Mouse (Mus musculus): ENCODE results near the gene Kcns3. TPM values are rescaled to one million over a fixed set of nuclear protein-coding genes. Genes with fewer than 3 reads are reported as not detected.

The Kcns3 gene
- polyA plus RNA-seq (2012; rRNA removed), result 0.86 and 0.98 TPM in 2 replicates

GRCm38 (mm10) chr12:11151015-11151414 is at the start of gene Kcns3:
Kcns3 (minus strand) TSS chr12:11151056.
- Histone ChIP-seq H3K27me3 (ENCODE audit: control insufficient read depth, insufficient read depth, low read length) (peaks cover 17% of the 10 kb centered on the region), H3K36me3 (ENCODE audit: control insufficient read depth, insufficient read depth, low read length) (no peaks in the 10 kb centered on the region), H3K27ac (ENCODE audit: insufficient read depth, low read depth, low read length) (no peak within 1 kb of the TSS), H3K4me3 (ENCODE audit: low read depth, low read length) (peak within 1 kb of the TSS; percentile 64), H3K4me1 (ENCODE audit: control insufficient read depth, insufficient read depth, insufficient read length, low read length) (peaks cover 3% of the 10 kb centered on the region; the same call in 1 of the 2 replicates)
- TF ChIP-seq CTCF (IDR thresholded peaks at IDR 0.05; ENCODE audit: extremely low read depth, insufficient read length, insufficient replicate concordance, low read depth, low read length), result no peak
- TF ChIP-seq POLR2A (IDR thresholded peaks at IDR 0.05; ENCODE audit: low read depth, low read length), result no peak
- WGBS, result 53% methylated on average over 15 of the region's 15 CpGs

- no peak overlapping the region for H3K4me3 ChIP-seq (ENCODE audit: low read depth, low read length)
- H3K36me3 ChIP-seq (ENCODE audit: control insufficient read depth, insufficient read depth, low read length), result no peaks in the 10 kb centered on the region
- no peaks in the 10 kb centered on the region for H3K27me3 ChIP-seq (ENCODE audit: control insufficient read depth, insufficient read depth, low read length)
- no peaks in the 10 kb centered on the region for H3K4me1 ChIP-seq (ENCODE audit: control insufficient read depth, insufficient read depth, insufficient read length, low read length)
- TF ChIP-seq CTCF (IDR thresholded peaks at IDR 0.05; ENCODE audit: extremely low read depth, insufficient read length, insufficient replicate concordance, low read depth, low read length), result no peak
- TF ChIP-seq POLR2A (IDR thresholded peaks at IDR 0.05; ENCODE audit: low read depth, low read length), result no peak
- 50% methylated on average over 2 of the region's 2 CpGs for WGBS
- no peak overlapping the region for H3K27ac ChIP-seq (ENCODE audit: insufficient read depth, low read depth, low read length)
Observed at GRCm38 (mm10) chr12:11198551-11198950, 47.7 kb upstream of the Kcns3 start.

- TF ChIP-seq POLR2A (IDR thresholded peaks at IDR 0.05; ENCODE audit: low read depth, low read length) (no peak), CTCF (IDR thresholded peaks at IDR 0.05; ENCODE audit: extremely low read depth, insufficient read length, insufficient replicate concordance, low read depth, low read length) (no peak)
- Histone ChIP-seq H3K36me3 (ENCODE audit: control insufficient read depth, insufficient read depth, low read length) (no peaks in the 10 kb centered on the region), H3K27ac (ENCODE audit: insufficient read depth, low read depth, low read length) (no peak overlapping the region), H3K4me1 (ENCODE audit: control insufficient read depth, insufficient read depth, insufficient read length, low read length) (no peaks in the 10 kb centered on the region), H3K4me3 (ENCODE audit: low read depth, low read length) (no peak overlapping the region), H3K27me3 (ENCODE audit: control insufficient read depth, insufficient read depth, low read length) (no peaks in the 10 kb centered on the region)
- 59% methylated on average over 4 of the region's 4 CpGs for WGBS
Observed at GRCm38 (mm10) chr12:11198026-11198425, 47.2 kb upstream of the Kcns3 start.

- Histone ChIP-seq H3K27me3 (ENCODE audit: control insufficient read depth, insufficient read depth, low read length) (no peaks in the 10 kb centered on the region), H3K36me3 (ENCODE audit: control insufficient read depth, insufficient read depth, low read length) (no peaks in the 10 kb centered on the region), H3K27ac (ENCODE audit: insufficient read depth, low read depth, low read length) (no peak overlapping the region), H3K4me1 (ENCODE audit: control insufficient read depth, insufficient read depth, insufficient read length, low read length) (no peaks in the 10 kb centered on the region), H3K4me3 (ENCODE audit: low read depth, low read length) (no peak overlapping the region)
- WGBS, result 56% methylated on average over 5 of the region's 5 CpGs
- TF ChIP-seq POLR2A (IDR thresholded peaks at IDR 0.05; ENCODE audit: low read depth, low read length) (no peak), CTCF (IDR thresholded peaks at IDR 0.05; ENCODE audit: extremely low read depth, insufficient read length, insufficient replicate concordance, low read depth, low read length) (no peak)
Observed at GRCm38 (mm10) chr12:11196830-11197229, 46.0 kb upstream of the Kcns3 start.

- Histone ChIP-seq H3K36me3 (ENCODE audit: control insufficient read depth, insufficient read depth, low read length) (no peaks in the 10 kb centered on the region), H3K4me3 (ENCODE audit: low read depth, low read length) (peak overlapping the region; percentile 38; the same call in 1 of the 2 replicates), H3K4me1 (ENCODE audit: control insufficient read depth, insufficient read depth, insufficient read length, low read length) (no peaks in the 10 kb centered on the region), H3K27ac (ENCODE audit: insufficient read depth, low read depth, low read length) (no peak overlapping the region), H3K27me3 (ENCODE audit: control insufficient read depth, insufficient read depth, low read length) (no peaks in the 10 kb centered on the region)
- TF ChIP-seq POLR2A (IDR thresholded peaks at IDR 0.05; ENCODE audit: low read depth, low read length) (no peak), CTCF (IDR thresholded peaks at IDR 0.05; ENCODE audit: extremely low read depth, insufficient read length, insufficient replicate concordance, low read depth, low read length) (peak; percentile 73)
- 5% methylated on average over 18 of the region's 19 CpGs for WGBS
Observed at GRCm38 (mm10) chr12:11196142-11196597, 45.3 kb upstream of the Kcns3 start.

GRCm38 (mm10) chr12:11195031-11195430 is 44.2 kb upstream of the Kcns3 start:
- H3K27ac ChIP-seq (ENCODE audit: insufficient read depth, low read depth, low read length), result no peak overlapping the region
- no peak for TF ChIP-seq POLR2A (IDR thresholded peaks at IDR 0.05; ENCODE audit: low read depth, low read length)
- TF ChIP-seq CTCF (IDR thresholded peaks at IDR 0.05; ENCODE audit: extremely low read depth, insufficient read length, insufficient replicate concordance, low read depth, low read length), result no peak
- 84% methylated on average over 1 of the region's 1 CpGs for WGBS

GRCm38 (mm10) chr12:11178486-11179154 is 27.8 kb upstream of the Kcns3 start:
- no peaks in the 10 kb centered on the region for H3K36me3 ChIP-seq (ENCODE audit: control insufficient read depth, insufficient read depth, low read length)
- no peak overlapping the region for H3K4me3 ChIP-seq (ENCODE audit: low read depth, low read length)
- TF ChIP-seq POLR2A (IDR thresholded peaks at IDR 0.05; ENCODE audit: low read depth, low read length), result no peak
- TF ChIP-seq CTCF (IDR thresholded peaks at IDR 0.05; ENCODE audit: extremely low read depth, insufficient read length, insufficient replicate concordance, low read depth, low read length), result peak; percentile 68; the same call in 1 of the 2 replicates
- H3K4me1 ChIP-seq (ENCODE audit: control insufficient read depth, insufficient read depth, insufficient read length, low read length), result peaks cover 1% of the 10 kb centered on the region; the same call in 1 of the 2 replicates
- WGBS, result 17% methylated on average over 11 of the region's 11 CpGs
- H3K27ac ChIP-seq (ENCODE audit: insufficient read depth, low read depth, low read length), result no peak overlapping the region
- H3K27me3 ChIP-seq (ENCODE audit: control insufficient read depth, insufficient read depth, low read length), result no peaks in the 10 kb centered on the region; the same call in 1 of the 2 replicates

More at GRCm38 (mm10) chr12:11195031-11195430, 44.2 kb upstream of the Kcns3 start:
- Histone ChIP-seq H3K4me3 (ENCODE audit: low read depth, low read length) (no peak overlapping the region), H3K4me1 (ENCODE audit: control insufficient read depth, insufficient read depth, insufficient read length, low read length) (no peaks in the 10 kb centered on the region), H3K36me3 (ENCODE audit: control insufficient read depth, insufficient read depth, low read length) (no peaks in the 10 kb centered on the region), H3K27me3 (ENCODE audit: control insufficient read depth, insufficient read depth, low read length) (no peaks in the 10 kb centered on the region)

All from small intestine, adult 2 months (tissue).